Mouse (Mus musculus) bone marrow, adult 2 months (tissue): Measurements from ENCODE around the gene 1700057G04Rik. TPM values are rescaled to one million over a fixed set of nuclear protein-coding genes. Genes with fewer than 3 reads are reported as not detected.

ENCODE experiments used
- H3K27ac ChIP-seq: fragments of 200-500 bp; 2 replicates; pipeline ENCODE4 v1.5.1; 2012; ENCODE audit warnings: low read depth, mild to moderate bottlenecking, control low read depth, inconsistent platforms, low read length; ENCODE audit not compliant: control insufficient read depth, poor library complexity, insufficient read depth
- H3K4me1 ChIP-seq: fragments of 200-500 bp; 2 replicates; pipeline ENCODE4 v1.6.1; 2011; ENCODE audit warnings: low read length; ENCODE audit not compliant: control insufficient read depth, insufficient read depth
- H3K4me3 ChIP-seq: fragments of 200-500 bp; replicated peaks from 2 replicates; pipeline ENCODE3; 2011; ENCODE audit warnings: mild to moderate bottlenecking, low read depth, low read length, control low read depth; ENCODE audit not compliant: control insufficient read depth
- CTCF ChIP-seq: fragments of 200-500 bp; IDR thresholded peaks from 2 replicates; pipeline ENCODE4 v1.5.1; 2011; ENCODE audit warnings: low read length, control low read depth; ENCODE audit not compliant: control insufficient read depth, insufficient read depth
- POLR2A ChIP-seq: fragments of 200-500 bp; IDR thresholded peaks from 2 replicates; pipeline ENCODE4 v1.6.1; 2011; ENCODE audit warnings: low read depth, mild to moderate bottlenecking, control low read depth, low read length, borderline replicate concordance; ENCODE audit not compliant: control insufficient read depth
- WGBS: fragments of 180-500 bp; shearing (Covaris S2); methylation state at CpG from one replicate; pipeline ENCODE4 v1.1.7; 2018; 5-methylcytosine and 5-hydroxymethylcytosine counted together
- polyA plus RNA-seq: library from polyadenylated mRNA; stranded (reverse); fragments of >200 nt; gene quantifications from 2 replicates; pipeline ENCODE4 v1.2.4, GENCODE M21; 2011; ENCODE audit warnings: low replicate concordance; ENCODE audit not compliant: missing spikeins, insufficient read depth, insufficient read length

1700057G04Rik gene
- polyA plus RNA-seq, 1 experiment: not detected

DNA sequence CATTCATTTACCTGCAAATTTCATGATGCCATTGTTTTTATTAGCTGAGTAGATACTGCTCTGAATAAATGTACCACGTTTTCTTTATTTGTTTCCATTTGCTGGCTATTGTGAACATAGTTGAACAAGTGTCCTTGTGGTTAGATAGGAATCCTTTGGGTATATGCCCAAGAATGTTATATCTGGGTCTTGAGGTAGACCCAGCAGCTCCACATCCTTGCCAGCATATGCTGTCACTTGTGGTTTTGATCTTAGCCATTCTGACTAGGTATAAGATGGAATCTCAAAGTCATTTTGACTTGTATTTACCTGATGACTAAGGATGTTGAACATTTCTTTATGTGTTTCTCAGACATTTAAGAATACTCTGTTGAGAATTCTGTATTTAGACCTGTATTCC, 77.7 kb downstream of the 1700057G04Rik start:
- Histone ChIP-seq H3K4me1 (no peaks in the 10 kb centered on the region; the same call in 1 of the 2 replicates), H3K4me3 (no peak overlapping the region), H3K27ac (no peak overlapping the region)
- WGBS: 60% methylated on average over 1 of the region's 1 CpGs
- TF ChIP-seq CTCF (no peak), POLR2A (no peak)

DNA sequence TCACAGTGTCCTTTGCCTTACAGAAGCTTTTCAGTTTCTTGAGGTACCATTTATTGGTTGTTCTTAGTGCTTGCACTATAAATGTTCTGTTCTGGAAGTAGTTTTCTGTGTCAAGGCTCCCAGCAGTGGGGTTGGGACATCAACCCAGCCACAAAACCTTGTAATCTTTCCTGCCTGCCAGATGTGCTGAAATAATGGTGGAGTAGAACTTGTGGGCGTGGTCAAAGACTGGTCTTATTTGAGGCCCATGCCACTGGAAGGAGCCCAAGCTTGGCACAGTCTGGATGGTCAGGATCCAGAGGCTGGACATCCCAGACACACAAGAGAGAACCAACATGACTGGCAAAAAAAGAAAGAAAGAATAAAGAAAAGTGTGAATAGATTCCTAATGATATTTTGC, 78.2 kb downstream of the 1700057G04Rik start:
- H3K4me3 ChIP-seq: no peak overlapping the region
- no peaks in the 10 kb centered on the region; the same call in 1 of the 2 replicates for H3K4me1 ChIP-seq
- no peak overlapping the region for H3K27ac ChIP-seq
- TF ChIP-seq CTCF (no peak), POLR2A (no peak)
- 52% methylated on average over 1 of the region's 1 CpGs for WGBS

DNA sequence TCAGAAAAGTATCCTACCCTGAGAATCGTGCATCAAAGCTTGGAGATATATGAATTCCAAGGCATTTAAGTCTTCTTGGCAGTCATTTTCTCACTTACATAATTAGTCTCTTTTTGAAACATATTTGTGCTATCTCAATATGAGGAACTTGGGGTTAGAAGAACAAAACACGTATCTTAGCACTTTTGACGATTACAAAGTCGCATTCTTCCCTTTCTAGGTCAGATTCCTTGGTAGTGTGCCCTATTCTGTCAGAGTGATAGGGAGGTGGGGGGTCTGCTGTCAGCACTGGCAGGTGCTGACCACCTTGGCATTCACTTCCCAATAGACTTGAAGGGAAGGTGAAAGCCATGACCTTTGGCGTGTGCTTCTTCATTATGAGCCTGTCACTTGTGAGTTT, 93.5 kb downstream of the 1700057G04Rik start:
- H3K4me1 ChIP-seq: no peaks in the 10 kb centered on the region
- TF ChIP-seq CTCF: no peak
- TF ChIP-seq POLR2A: no peak
- no peak overlapping the region for H3K27ac ChIP-seq
- no peak overlapping the region for H3K4me3 ChIP-seq
- 27% methylated on average over 5 of the region's 5 CpGs for WGBS

Other genes with a start within 250 kb of the 1700057G04Rik start
- not detected in 2 replicates for gene Plscr5, start 116.4 kb upstream of the 1700057G04Rik start, polyA plus RNA-seq
- gene Plscr1, start 59.6 kb upstream of the 1700057G04Rik start, polyA plus RNA-seq: 10.8 and 21.4 TPM in 2 replicates
- 4.5 TPM in 1 of 2 replicates, not detected in the other for gene Plscr2, start 33.8 kb upstream of the 1700057G04Rik start, polyA plus RNA-seq
- gene Plscr4, start 148.0 kb downstream of the 1700057G04Rik start, polyA plus RNA-seq: 1.7 and 2.5 TPM in 2 replicates
- 0.45 and 3.3 TPM in 2 replicates for gene Plod2, start 232.8 kb downstream of the 1700057G04Rik start, polyA plus RNA-seq